Mouse (Mus musculus) stomach, embryonic 16.5 days (tissue): ENCODE results near the gene Ccdc157. TPM values are rescaled to one million over a fixed set of nuclear protein-coding genes. Genes with fewer than 3 reads are reported as not detected.
"Not testable (repeated sequence)": the region's sequence is repeated elsewhere in the genome, so short reads cannot be mapped to it uniquely, and the experiment has no call there.

ENCODE experiments used
- ATAC-seq: fragments of 200-750 bp; cut with Nextera tagmentation; 2 replicates; pipeline ENCODE4 v1.8.0; 2017; ENCODE audit warnings: moderate number of reproducible peaks, moderate TSS enrichment; ENCODE audit not compliant: insufficient read depth, low FRiP score
- H3K27ac ChIP-seq: fragments of 300-500 bp; sonication (generic); 2 replicates; pipeline ENCODE4 v1.5.1; 2014; ENCODE audit warnings: low read length
- H3K27me3 ChIP-seq: fragments of 300-500 bp; sonication (generic); 2 replicates; pipeline ENCODE4 v1.6.1; 2014; ENCODE audit warnings: low read length, control low read depth, mixed read lengths; ENCODE audit not compliant: control insufficient read depth, insufficient read depth
- H3K36me3 ChIP-seq: fragments of 300-500 bp; sonication (generic); 2 replicates; pipeline ENCODE4 v1.6.1; 2014; ENCODE audit warnings: low read length; ENCODE audit not compliant: control insufficient read depth, insufficient read depth
- H3K4me1 ChIP-seq: fragments of 300-500 bp; sonication (generic); 2 replicates; pipeline ENCODE4 v1.6.1; 2014; ENCODE audit warnings: low read length, control low read depth, mixed read lengths; ENCODE audit not compliant: control insufficient read depth, insufficient read depth
- H3K4me2 ChIP-seq: fragments of 300-500 bp; sonication (generic); 2 replicates; pipeline ENCODE4 v1.6.1; 2014; ENCODE audit warnings: low read depth, low read length, mixed read lengths
- H3K4me3 ChIP-seq: fragments of 300-500 bp; sonication (generic); replicated peaks from 2 replicates; pipeline ENCODE4 v1.5.1; 2014; ENCODE audit warnings: mild to moderate bottlenecking, low read length
- H3K9ac ChIP-seq: fragments of 300-500 bp; sonication (generic); 2 replicates; pipeline ENCODE4 v1.6.1; 2014; ENCODE audit warnings: low read length
- H3K9me3 ChIP-seq: fragments of 300-500 bp; sonication (generic); replicated peaks from 2 replicates; pipeline ENCODE4 v1.6.1; 2016; ENCODE audit warnings: low read length, control low read depth; ENCODE audit not compliant: control insufficient read depth
- WGBS: fragments of 180-500 bp; shearing (Covaris S2); extraction: QIAGEN DNeasy Blood & Tissue Kit; methylation state at CpG from one replicate; pipeline ENCODE4 v1.1.7; 2014; 5-methylcytosine and 5-hydroxymethylcytosine counted together
- polyA plus RNA-seq: library from polyadenylated mRNA; unstranded; fragments of >200 nt; fragmentation: Nextera tagmentation; extraction: Ambion mirVana; gene quantifications from 2 replicates; pipeline ENCODE4 v1.2.1, GENCODE M21; 2015

The Ccdc157 gene
- polyA plus RNA-seq, 1 experiment from 2014 or later: 5.7 TPM

GRCm38 (mm10) chr11:4186486-4187317 is 26.6 kb upstream of the Ccdc157 start, which contains the start of gene Tbc1d10a:
TSS of gene Tbc1d10a (plus strand) at chr11:4186789.
- whole genome bisulfite sequencing: under 1% methylated on average over 69 of the region's 71 CpGs
- ATAC-seq: peak; percentile 99
- H3K27ac ChIP-seq: peak within 1 kb of the TSS; percentile 67

GRCm38 (mm10) chr11:4185480-4185879 is 25.4 kb upstream of the Ccdc157 start:
- H3K4me2 ChIP-seq, H3K9me3 ChIP-seq, H3K27me3 ChIP-seq, H3K27ac ChIP-seq, H3K9ac ChIP-seq, ATAC-seq, H3K36me3 ChIP-seq, H3K4me3 ChIP-seq: not testable (repeated sequence)
- 80% methylated on average over 6 of the region's 6 CpGs for WGBS
- H3K4me1 ChIP-seq: peaks cover 33% of the 10 kb centered on the region

More at GRCm38 (mm10) chr11:4186486-4187317, 26.6 kb upstream of the Ccdc157 start, which contains the start of gene Tbc1d10a:
- H3K4me2 ChIP-seq: peak within 1 kb of the TSS; percentile 86
- no peaks in the 10 kb centered on the region for H3K27me3 ChIP-seq
- 0 out of 2 replicates have a peak, but pooled peaks cover 1% of the 10 kb centered on the region for H3K36me3 ChIP-seq
- H3K4me1 ChIP-seq: peaks cover 41% of the 10 kb centered on the region
- peak within 1 kb of the TSS; percentile 91 for H3K4me3 ChIP-seq
- no peaks in the 10 kb centered on the region for H3K9me3 ChIP-seq
- H3K9ac ChIP-seq: peak within 1 kb of the TSS; percentile 97

GRCm38 (mm10) chr11:4184251-4184952 is 24.3 kb upstream of the Ccdc157 start:
- no peak for ATAC-seq
- WGBS: 48% methylated on average over 4 of the region's 4 CpGs
- Histone ChIP-seq H3K27me3 (no peaks in the 10 kb centered on the region), H3K36me3 (peaks cover 12% of the 10 kb centered on the region; the same call in 1 of the 2 replicates), H3K9me3 (no peaks in the 10 kb centered on the region), H3K4me1 (peaks cover 26% of the 10 kb centered on the region), H3K4me3 (no peak overlapping the region), H3K27ac (peak overlapping the region; percentile 67), H3K9ac (no peak overlapping the region), H3K4me2 (no peak overlapping the region)

- peak overlapping the region; percentile 75 for H3K27ac ChIP-seq
- no peaks in the 10 kb centered on the region for H3K27me3 ChIP-seq
- peaks cover 22% of the 10 kb centered on the region for H3K4me1 ChIP-seq
- H3K9me3 ChIP-seq: no peaks in the 10 kb centered on the region
- peaks cover 18% of the 10 kb centered on the region for H3K36me3 ChIP-seq
- H3K4me3 ChIP-seq: no peak overlapping the region
- no peak for ATAC-seq
- H3K4me2 ChIP-seq: no peak overlapping the region
- H3K9ac ChIP-seq: no peak overlapping the region
Measured at GRCm38 (mm10) chr11:4183511-4183910, 23.4 kb upstream of the Ccdc157 start.

- Histone ChIP-seq H3K27me3 (no peaks in the 10 kb centered on the region), H3K27ac (no peak overlapping the region), H3K36me3 (peaks cover 27% of the 10 kb centered on the region), H3K9ac (no peak overlapping the region), H3K4me2 (no peak overlapping the region), H3K4me3 (no peak overlapping the region), H3K9me3 (no peaks in the 10 kb centered on the region), H3K4me1 (peaks cover 9% of the 10 kb centered on the region; the same call in 1 of the 2 replicates)
- 20% methylated on average over 1 of the region's 1 CpGs for WGBS
- no peak for ATAC-seq
Measured at GRCm38 (mm10) chr11:4182061-4182460, 22.0 kb upstream of the Ccdc157 start.

- H3K9ac ChIP-seq: no peak overlapping the region
- ATAC-seq: no peak
- H3K27me3 ChIP-seq: no peaks in the 10 kb centered on the region
- no peak overlapping the region for H3K27ac ChIP-seq
- no peaks in the 10 kb centered on the region for H3K4me1 ChIP-seq
- no peaks in the 10 kb centered on the region for H3K9me3 ChIP-seq
- H3K36me3 ChIP-seq: peaks cover 54% of the 10 kb centered on the region
- no peak overlapping the region for H3K4me3 ChIP-seq
- H3K4me2 ChIP-seq: no peak overlapping the region
- WGBS: 75% methylated on average over 4 of the region's 4 CpGs
Measured at GRCm38 (mm10) chr11:4177716-4178115, 17.6 kb upstream of the Ccdc157 start.

GRCm38 (mm10) chr11:4174586-4174985 is 14.5 kb upstream of the Ccdc157 start:
- no peaks in the 10 kb centered on the region for H3K4me1 ChIP-seq
- no peaks in the 10 kb centered on the region for H3K27me3 ChIP-seq
- no peak overlapping the region for H3K27ac ChIP-seq
- no peak overlapping the region for H3K9ac ChIP-seq
- peaks cover 47% of the 10 kb centered on the region for H3K36me3 ChIP-seq
- H3K9me3 ChIP-seq: no peaks in the 10 kb centered on the region
- WGBS: 82% methylated on average over 5 of the region's 5 CpGs
- H3K4me3 ChIP-seq: no peak overlapping the region
- no peak for ATAC-seq
- H3K4me2 ChIP-seq: no peak overlapping the region

GRCm38 (mm10) chr11:4166467-4167090 is 6.5 kb upstream of the Ccdc157 start:
- H3K4me1 ChIP-seq: peaks cover 7% of the 10 kb centered on the region
- H3K4me3 ChIP-seq: no peak overlapping the region
- no peak overlapping the region for H3K27ac ChIP-seq
- 86% methylated on average over 7 of the region's 7 CpGs for WGBS
- H3K36me3 ChIP-seq: peaks cover 29% of the 10 kb centered on the region
- no peak for ATAC-seq
- no peak overlapping the region for H3K9ac ChIP-seq
- no peaks in the 10 kb centered on the region for H3K9me3 ChIP-seq
- no peaks in the 10 kb centered on the region for H3K27me3 ChIP-seq
- no peak overlapping the region for H3K4me2 ChIP-seq

GRCm38 (mm10) chr11:4164701-4165100 is 4.6 kb upstream of the Ccdc157 start:
- peak overlapping the region; percentile 17; the same call in 1 of the 2 replicates for H3K9ac ChIP-seq

More at GRCm38 (mm10) chr11:4164701-4165100, 4.6 kb upstream of the Ccdc157 start:
- WGBS: 88% methylated on average over 2 of the region's 2 CpGs
- ATAC-seq: no peak
- no peaks in the 10 kb centered on the region for H3K27me3 ChIP-seq
- no peak overlapping the region for H3K27ac ChIP-seq
- H3K4me2 ChIP-seq: no peak overlapping the region
- H3K36me3 ChIP-seq: peaks cover 24% of the 10 kb centered on the region
- H3K9me3 ChIP-seq: no peaks in the 10 kb centered on the region
- H3K4me3 ChIP-seq: no peak overlapping the region
- H3K4me1 ChIP-seq: peaks cover 17% of the 10 kb centered on the region
